Mouse (Mus musculus) midbrain, embryonic 15.5 days (tissue): ENCODE measurements around the gene Pax3. TPM values are rescaled to one million over a fixed set of nuclear protein-coding genes. Genes with fewer than 3 reads are reported as not detected.

Source experiments
- ATAC-seq: fragments of 200-750 bp; cut with Nextera tagmentation; replicated peaks from 2 replicates; pipeline ENCODE4 v1.8.0; 2017; ENCODE audit warnings: moderate TSS enrichment
- H3K27ac ChIP-seq: fragments of 300-500 bp; sonication (generic); 2 replicates; pipeline ENCODE4 v1.5.1; 2015; ENCODE audit warnings: mild to moderate bottlenecking, inconsistent platforms
- H3K27me3 ChIP-seq: fragments of 300-500 bp; sonication (generic); replicated peaks from 2 replicates; pipeline ENCODE4 v1.6.1; 2015; ENCODE audit warnings: inconsistent platforms
- H3K36me3 ChIP-seq: fragments of 300-500 bp; sonication (generic); replicated peaks from 2 replicates; pipeline ENCODE4 v1.6.1; 2015; ENCODE audit warnings: inconsistent platforms
- H3K4me1 ChIP-seq: fragments of 300-500 bp; sonication (generic); 2 replicates; pipeline ENCODE4 v1.6.1; 2015; ENCODE audit warnings: inconsistent platforms
- H3K4me2 ChIP-seq: fragments of 300-500 bp; sonication (generic); 2 replicates; pipeline ENCODE4 v1.6.1; 2015; ENCODE audit warnings: inconsistent platforms, mild to moderate bottlenecking, moderate library complexity
- H3K4me3 ChIP-seq: fragments of 300-500 bp; sonication (generic); 2 replicates; pipeline ENCODE4 v1.5.1; 2015; ENCODE audit warnings: mild to moderate bottlenecking, inconsistent platforms
- H3K9ac ChIP-seq: fragments of 300-500 bp; sonication (generic); 2 replicates; pipeline ENCODE4 v1.6.1; 2015; ENCODE audit warnings: mild to moderate bottlenecking, inconsistent platforms
- H3K9me3 ChIP-seq: fragments of 300-500 bp; sonication (generic); 2 replicates; pipeline ENCODE4 v1.6.1; 2016; ENCODE audit warnings: inconsistent platforms
- WGBS: fragments of 180-500 bp; shearing (Covaris S2); methylation state at CpG from one replicate; pipeline ENCODE4 v1.1.7; 2015; ENCODE audit warnings: mixed read lengths; 5-methylcytosine and 5-hydroxymethylcytosine counted together
- polyA plus RNA-seq: library from polyadenylated mRNA; unstranded; fragments of >200 nt; fragmentation: Nextera tagmentation; extraction: Ambion mirVana; gene quantifications from 2 replicates; pipeline ENCODE4 v1.2.1, GENCODE M21; 2015

Pax3 gene
- polyA plus RNA-seq, 1 experiment from 2014 or later: 11.4 TPM

DNA sequence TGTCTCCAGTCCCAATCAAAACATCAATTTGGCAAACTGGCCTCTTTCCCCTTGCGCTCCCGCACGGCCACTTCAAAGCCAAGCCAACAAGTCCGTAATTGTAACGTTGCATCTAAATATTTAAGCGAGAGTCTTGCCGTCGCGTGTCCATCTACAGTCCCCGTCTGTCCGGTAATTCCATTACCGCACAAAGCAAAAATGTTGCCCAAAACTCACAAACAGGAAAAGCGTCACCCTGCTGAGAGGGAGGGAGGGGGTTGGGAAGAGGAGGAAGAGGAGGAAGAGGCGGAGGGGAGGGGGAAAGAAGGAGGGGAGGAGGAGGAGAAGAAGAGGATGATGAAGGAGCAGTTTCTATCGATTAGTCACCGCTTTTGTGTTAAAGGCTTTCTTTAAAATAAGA is 7.9 kb downstream of the Pax3 start:
- peak overlapping the region; percentile 78 for H3K27ac ChIP-seq

GRCm38 (mm10) chr1:78188299-78188698 is 8.6 kb downstream of the Pax3 start:
- Histone ChIP-seq H3K4me3 (no peak overlapping the region), H3K27me3 (peaks cover 51% of the 10 kb centered on the region), H3K4me1 (peaks cover 12% of the 10 kb centered on the region), H3K27ac (no peak overlapping the region), H3K9me3 (no peaks in the 10 kb centered on the region), H3K36me3 (no peaks in the 10 kb centered on the region), H3K4me2 (no peak overlapping the region; the same call in 1 of the 2 replicates), H3K9ac (no peak overlapping the region)
- no peak for ATAC-seq
- WGBS: 6% methylated on average over 2 of the region's 2 CpGs

More for the DNA sequence above, 7.9 kb downstream of the Pax3 start:
- no peaks in the 10 kb centered on the region for H3K9me3 ChIP-seq
- no peak overlapping the region for H3K9ac ChIP-seq
- peak overlapping the region; percentile 60 for H3K4me2 ChIP-seq
- H3K4me3 ChIP-seq: peak overlapping the region; percentile 39
- WGBS: 0% methylated on average over 16 of the region's 16 CpGs
- 0 out of 2 replicates have a peak, but pooled peaks have one; percentile 21 for ATAC-seq
- H3K36me3 ChIP-seq: no peaks in the 10 kb centered on the region
- peaks cover 53% of the 10 kb centered on the region for H3K27me3 ChIP-seq
- peaks cover 12% of the 10 kb centered on the region for H3K4me1 ChIP-seq

DNA sequence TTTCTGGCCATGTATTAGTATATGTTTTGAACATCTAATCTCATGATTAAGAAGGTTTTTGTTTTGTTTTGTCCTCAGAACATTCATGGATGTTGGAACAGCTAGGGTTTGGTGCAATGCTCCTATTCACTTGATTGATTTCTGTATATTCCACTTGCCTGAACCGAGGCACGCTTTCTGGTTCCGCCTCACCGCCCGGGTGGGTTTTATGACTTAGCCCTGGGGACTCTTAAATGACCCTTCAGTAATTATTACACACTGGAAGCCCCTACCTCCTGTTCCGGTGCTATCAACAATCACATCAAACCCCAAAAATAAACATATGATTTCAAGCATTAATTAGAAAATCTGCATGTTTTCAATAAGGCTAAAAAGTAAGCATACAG is 9.2 kb downstream of the Pax3 start:
- Histone ChIP-seq H3K9ac (no peak overlapping the region), H3K9me3 (no peaks in the 10 kb centered on the region), H3K4me2 (no peak overlapping the region), H3K27ac (no peak overlapping the region), H3K27me3 (peaks cover 52% of the 10 kb centered on the region), H3K4me3 (no peak overlapping the region), H3K4me1 (peaks cover 12% of the 10 kb centered on the region), H3K36me3 (no peaks in the 10 kb centered on the region)
- WGBS: 10% methylated on average over 6 of the region's 6 CpGs
- ATAC-seq: no peak

- Histone ChIP-seq H3K9me3 (no peaks in the 10 kb centered on the region), H3K27me3 (peaks cover 57% of the 10 kb centered on the region), H3K4me2 (no peak overlapping the region; the same call in 1 of the 2 replicates), H3K36me3 (no peaks in the 10 kb centered on the region), H3K9ac (no peak overlapping the region), H3K27ac (no peak overlapping the region), H3K4me3 (no peak overlapping the region), H3K4me1 (peaks cover 8% of the 10 kb centered on the region)
- 8% methylated on average over 8 of the region's 8 CpGs for WGBS
- ATAC-seq: no peak
Observed at GRCm38 (mm10) chr1:78187122-78187787, 9.7 kb downstream of the Pax3 start.

GRCm38 (mm10) chr1:78182954-78183353 is 14.0 kb downstream of the Pax3 start:
- no peak overlapping the region for H3K9ac ChIP-seq
- no peak overlapping the region for H3K4me3 ChIP-seq
- no peak for ATAC-seq
- H3K27ac ChIP-seq: no peak overlapping the region
- no peaks in the 10 kb centered on the region for H3K36me3 ChIP-seq
- peaks cover 65% of the 10 kb centered on the region for H3K27me3 ChIP-seq
- no peaks in the 10 kb centered on the region for H3K4me1 ChIP-seq
- 38% methylated on average over 5 of the region's 5 CpGs for WGBS
- H3K4me2 ChIP-seq: no peak overlapping the region
- H3K9me3 ChIP-seq: no peaks in the 10 kb centered on the region

GRCm38 (mm10) chr1:78181882-78182281 is 15.1 kb downstream of the Pax3 start:
- 7% methylated on average over 9 of the region's 9 CpGs for WGBS
- Histone ChIP-seq H3K27ac (no peak overlapping the region), H3K4me1 (no peaks in the 10 kb centered on the region), H3K27me3 (peaks cover 68% of the 10 kb centered on the region), H3K4me3 (no peak overlapping the region), H3K9me3 (no peaks in the 10 kb centered on the region), H3K36me3 (no peaks in the 10 kb centered on the region), H3K9ac (no peak overlapping the region), H3K4me2 (no peak overlapping the region)
- no peak for ATAC-seq

GRCm38 (mm10) chr1:78172334-78172733 is 24.6 kb downstream of the Pax3 start:
- Histone ChIP-seq H3K4me1 (peaks cover 11% of the 10 kb centered on the region), H3K4me2 (no peak overlapping the region), H3K27me3 (peaks cover 66% of the 10 kb centered on the region), H3K9ac (no peak overlapping the region), H3K36me3 (no peaks in the 10 kb centered on the region), H3K4me3 (no peak overlapping the region), H3K27ac (no peak overlapping the region), H3K9me3 (no peaks in the 10 kb centered on the region)
- 17% methylated on average over 6 of the region's 6 CpGs for WGBS
- ATAC-seq: no peak

DNA sequence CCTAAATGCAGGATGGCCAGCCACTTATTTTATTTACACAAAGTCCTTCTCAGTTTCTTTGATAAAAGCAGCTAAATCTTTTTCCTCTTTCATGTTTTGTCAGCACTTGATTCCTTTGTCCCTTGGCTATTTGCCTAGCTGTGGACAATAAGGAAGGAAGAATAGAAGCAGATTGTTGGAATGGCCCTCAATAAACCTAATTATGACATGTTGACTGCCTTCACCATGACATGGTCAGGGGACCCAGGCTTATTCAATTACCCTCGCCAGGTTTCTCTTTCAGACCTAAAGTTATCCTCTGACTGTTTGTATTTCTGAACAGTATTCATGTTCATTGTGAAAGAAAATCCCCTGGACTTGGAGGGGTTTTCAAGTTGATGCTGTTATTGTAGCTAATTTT is 25.3 kb downstream of the Pax3 start:
- no peaks in the 10 kb centered on the region for H3K36me3 ChIP-seq
- no peak overlapping the region for H3K9ac ChIP-seq
- H3K9me3 ChIP-seq: no peaks in the 10 kb centered on the region
- H3K27ac ChIP-seq: no peak overlapping the region
- 20% methylated on average over 1 of the region's 1 CpGs for WGBS
- H3K4me3 ChIP-seq: no peak overlapping the region
- no peak overlapping the region for H3K4me2 ChIP-seq
- 0 out of 2 replicates have a peak, but pooled peaks have one; percentile 63 for ATAC-seq
- H3K4me1 ChIP-seq: peaks cover 11% of the 10 kb centered on the region
- H3K27me3 ChIP-seq: peaks cover 65% of the 10 kb centered on the region

DNA sequence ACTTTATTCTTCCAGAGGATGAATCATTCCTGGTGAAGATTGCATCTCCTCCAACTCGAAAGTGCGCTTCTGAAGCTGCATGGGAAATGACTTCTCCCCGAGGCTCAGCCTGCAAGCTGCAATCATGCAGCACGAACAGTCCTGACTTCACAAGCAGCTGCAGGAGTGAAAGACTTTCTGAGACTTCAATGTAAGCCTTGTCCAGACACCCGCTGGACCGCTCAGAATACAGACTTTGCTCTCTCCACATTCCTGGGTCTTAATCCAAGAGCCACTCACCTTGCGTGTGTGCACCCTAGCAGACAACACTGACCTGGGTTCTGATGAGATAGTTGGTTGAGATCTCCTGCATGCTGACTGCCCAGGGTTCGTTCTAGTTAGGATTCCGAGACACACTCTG is 26.2 kb downstream of the Pax3 start:
- Histone ChIP-seq H3K27ac (no peak overlapping the region), H3K36me3 (no peaks in the 10 kb centered on the region), H3K4me1 (peaks cover 11% of the 10 kb centered on the region), H3K9ac (no peak overlapping the region), H3K4me2 (no peak overlapping the region), H3K27me3 (peaks cover 64% of the 10 kb centered on the region), H3K9me3 (no peaks in the 10 kb centered on the region), H3K4me3 (no peak overlapping the region)
- 13% methylated on average over 9 of the region's 9 CpGs for WGBS
- ATAC-seq: no peak

DNA sequence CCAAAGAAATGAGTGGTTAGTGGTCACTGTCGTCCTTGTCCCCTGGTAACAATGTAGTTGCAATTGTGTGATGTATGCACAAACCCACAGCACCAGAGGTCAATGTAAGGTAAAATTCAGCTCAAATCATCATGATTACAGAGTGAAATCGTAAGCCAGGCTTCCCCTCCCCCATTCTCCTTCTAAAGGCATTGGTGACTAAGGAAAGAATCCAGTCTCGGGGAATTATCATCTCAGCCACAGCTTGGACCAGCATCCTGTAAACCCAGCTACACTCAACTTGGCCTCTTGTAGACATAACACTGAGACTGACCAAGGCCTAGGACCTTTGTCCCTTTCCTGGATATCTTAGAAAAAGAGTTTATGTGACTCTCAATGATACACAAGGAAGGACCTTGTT is 28.1 kb downstream of the Pax3 start:
- Histone ChIP-seq H3K27me3 (peaks cover 76% of the 10 kb centered on the region), H3K4me3 (no peak overlapping the region), H3K4me2 (no peak overlapping the region), H3K27ac (no peak overlapping the region), H3K9ac (no peak overlapping the region), H3K9me3 (no peaks in the 10 kb centered on the region), H3K36me3 (no peaks in the 10 kb centered on the region), H3K4me1 (peaks cover 11% of the 10 kb centered on the region)
- 32% methylated on average over 3 of the region's 3 CpGs for WGBS
- no peak for ATAC-seq

DNA sequence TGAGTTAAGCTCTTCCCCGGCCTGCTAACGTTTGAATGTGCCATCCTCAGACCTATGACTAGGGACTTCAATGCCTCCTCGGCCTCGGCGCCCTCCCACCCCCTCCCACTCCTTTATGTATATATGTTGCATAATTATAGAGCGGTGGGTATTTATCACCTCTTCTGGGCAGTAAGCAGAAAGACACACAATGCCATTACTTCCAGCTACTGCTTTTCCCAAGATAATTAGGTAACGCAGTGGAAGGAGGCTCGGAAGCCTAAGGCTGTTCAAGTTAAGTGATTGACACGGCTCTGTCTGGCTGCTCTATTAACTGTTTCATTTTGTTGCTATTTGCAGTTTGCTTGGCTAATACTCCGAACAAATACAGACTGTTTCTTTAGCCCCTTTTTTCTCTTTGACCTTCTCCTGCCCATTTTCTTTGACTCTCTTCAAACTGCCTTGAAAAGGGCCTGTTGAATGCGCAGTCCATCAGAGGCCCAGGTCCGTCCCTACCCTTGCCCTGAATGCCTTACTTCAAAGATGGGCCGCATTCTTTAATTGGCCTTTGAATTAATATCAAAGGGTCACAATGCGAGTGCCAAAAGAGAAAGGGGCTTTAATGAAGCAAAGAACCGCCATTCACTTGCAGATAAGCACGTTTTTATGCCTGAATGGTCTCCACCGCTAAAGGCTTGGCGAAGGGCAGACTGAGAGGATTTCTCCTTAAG is 29.2 kb downstream of the Pax3 start:
- no peak overlapping the region for H3K9ac ChIP-seq
- H3K4me2 ChIP-seq: no peak overlapping the region
- H3K27ac ChIP-seq: no peak overlapping the region
- H3K36me3 ChIP-seq: no peaks in the 10 kb centered on the region
- H3K27me3 ChIP-seq: peaks cover 78% of the 10 kb centered on the region
- WGBS: 15% methylated on average over 18 of the region's 18 CpGs
- ATAC-seq: peak; percentile 57; the same call in 1 of the 2 replicates
- H3K4me1 ChIP-seq: peaks cover 11% of the 10 kb centered on the region
- no peak overlapping the region for H3K4me3 ChIP-seq
- H3K9me3 ChIP-seq: no peaks in the 10 kb centered on the region

DNA sequence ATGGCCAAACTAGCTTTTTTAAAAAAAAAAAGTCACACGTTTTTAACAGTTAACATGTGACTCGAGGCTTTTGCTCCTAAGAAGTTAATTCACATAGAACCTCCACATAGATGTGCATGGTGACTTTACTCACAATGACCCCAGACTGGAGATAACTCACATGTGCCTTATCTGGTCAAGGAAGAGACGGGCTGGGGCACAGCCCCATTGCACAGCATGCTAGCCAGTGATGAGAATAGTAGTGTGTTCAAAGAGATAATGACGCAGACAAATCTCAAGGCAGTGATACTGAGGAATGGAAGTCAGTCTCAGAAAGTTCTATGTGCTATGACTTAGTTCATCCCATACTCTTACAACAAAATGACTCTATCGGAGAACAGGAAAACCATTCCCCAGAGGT is 35.2 kb downstream of the Pax3 start:
- no peak for ATAC-seq
- 79% methylated on average over 5 of the region's 5 CpGs for WGBS
- no peak overlapping the region for H3K4me3 ChIP-seq

DNA sequence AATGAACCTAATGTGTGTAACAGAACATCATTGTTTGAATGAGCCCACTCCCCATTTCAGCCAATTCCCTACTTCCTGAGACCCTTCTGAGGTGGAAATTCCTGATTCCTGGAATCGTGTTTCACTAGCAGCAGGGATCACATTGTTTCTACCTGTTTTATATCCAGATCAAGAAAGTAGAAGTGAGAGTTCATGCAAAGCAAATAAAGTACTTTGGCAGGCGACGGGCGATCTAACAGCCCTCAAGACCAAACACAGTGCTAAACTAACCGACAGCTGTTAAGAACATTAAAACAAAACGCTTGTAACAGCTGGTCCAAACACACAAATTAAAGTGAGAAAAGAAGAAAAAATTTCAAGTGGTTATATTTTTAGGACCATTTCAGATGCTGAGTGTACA is 39.0 kb downstream of the Pax3 start:
- no peak overlapping the region for H3K27ac ChIP-seq
- no peaks in the 10 kb centered on the region for H3K4me1 ChIP-seq
- no peak overlapping the region for H3K4me2 ChIP-seq
- H3K27me3 ChIP-seq: peaks cover 48% of the 10 kb centered on the region
- no peaks in the 10 kb centered on the region for H3K9me3 ChIP-seq
- no peaks in the 10 kb centered on the region for H3K36me3 ChIP-seq
- H3K4me3 ChIP-seq: no peak overlapping the region
- ATAC-seq: no peak
- 38% methylated on average over 6 of the region's 6 CpGs for WGBS
- H3K9ac ChIP-seq: no peak overlapping the region

More for the DNA sequence above, 35.2 kb downstream of the Pax3 start:
- H3K9ac ChIP-seq: no peak overlapping the region
- no peak overlapping the region for H3K27ac ChIP-seq
- H3K4me2 ChIP-seq: no peak overlapping the region
- H3K9me3 ChIP-seq: no peaks in the 10 kb centered on the region
- H3K4me1 ChIP-seq: no peaks in the 10 kb centered on the region
- peaks cover 64% of the 10 kb centered on the region for H3K27me3 ChIP-seq
- no peaks in the 10 kb centered on the region for H3K36me3 ChIP-seq
